Mouse (Mus musculus) gastrocnemius, adult 2 months (tissue): ENCODE data around the gene BC051142. TPM values are rescaled to one million over a fixed set of nuclear protein-coding genes. Genes with fewer than 3 reads are reported as not detected.
"Not testable (repeated sequence)": the region's sequence is repeated elsewhere in the genome, so short reads cannot be mapped to it uniquely, and the experiment has no call there.

ENCODE experiments used
- DNase-seq: peaks from one replicate; pipeline ENCODE4 v3.0.0; 2022
- H3K27ac ChIP-seq: fragments of 200-600 bp; 2 replicates; pipeline ENCODE4 v1.8.1; 2022; ENCODE audit warnings: mild to moderate bottlenecking
- H3K4me3 ChIP-seq: fragments of 200-600 bp; 2 replicates; pipeline ENCODE4 v1.8.1; 2022; ENCODE audit warnings: mild to moderate bottlenecking, moderate library complexity
- CTCF ChIP-seq: fragments of 200-600 bp; IDR thresholded peaks from 2 replicates; pipeline ENCODE4 v1.8.1; 2022; ENCODE audit warnings: antibody characterized with exemption, mild to moderate bottlenecking, moderate library complexity
- intact Hi-C: fragments of 180-260 bp; cut with DNase I; formaldehyde crosslinking; loops from one replicate; pipeline ENCODE4 v1.15.1; 2025
- total RNA-seq, 2 experiments: library from RNA; stranded (reverse); gene quantifications; 2 replicates each; pipeline ENCODE4 v1.2.3; 2021

The BC051142 gene
- total RNA-seq, 2 experiments from 2014 or later = 0.43 TPM; not detected in 1

- Histone ChIP-seq H3K4me3 (no peak overlapping the region), H3K27ac (no peak overlapping the region)
- intact Hi-C loops = no loop called here
- DNase-seq = no peak
- no peak for TF ChIP-seq CTCF
Measured at GRCm38 (mm10) chr17:34492796-34493195, 94.2 kb downstream of the BC051142 start.

DNA sequence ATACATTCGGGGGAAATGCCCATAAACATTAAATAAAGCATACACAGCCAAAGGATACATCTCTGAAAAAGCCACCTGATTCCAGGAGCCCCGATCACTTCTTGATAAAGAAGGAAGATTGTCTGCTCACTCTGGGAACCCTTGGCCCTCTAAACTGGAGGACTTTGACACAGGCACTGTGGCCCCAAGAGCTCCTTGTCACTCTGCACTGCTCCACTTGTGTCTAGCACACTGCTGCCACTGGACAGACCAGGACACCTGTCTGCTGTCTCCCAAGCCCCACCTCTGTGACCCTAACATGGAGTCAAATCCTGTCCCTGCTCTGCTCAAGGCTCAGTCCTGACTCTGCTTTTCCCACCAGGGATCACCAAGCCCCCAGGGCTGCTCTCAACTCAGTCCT is 96.5 kb downstream of the BC051142 start:
- H3K27ac ChIP-seq, intact Hi-C loops, H3K4me3 ChIP-seq, DNase-seq: not testable (repeated sequence)

DNA sequence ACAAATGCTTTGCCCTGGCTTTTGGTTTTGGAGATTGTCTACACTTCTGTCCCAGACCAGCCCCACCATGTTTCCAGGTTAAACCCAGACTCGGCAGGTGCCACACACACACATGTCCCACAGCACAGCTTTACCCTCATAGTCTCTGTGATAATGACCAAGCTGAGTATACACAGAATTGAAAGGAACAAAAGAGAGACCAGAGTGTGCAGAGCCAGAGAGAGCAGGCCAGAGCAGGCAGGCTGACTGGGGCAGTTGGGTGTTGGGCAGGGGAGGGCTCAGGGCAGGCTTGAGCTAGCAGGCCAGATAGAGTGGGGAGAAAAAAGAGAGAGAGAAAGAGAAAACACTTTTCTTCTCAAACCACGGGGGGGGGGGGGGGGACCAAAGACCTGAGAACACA is 97.9 kb downstream of the BC051142 start:
- no peak overlapping the region for H3K27ac ChIP-seq
- intact Hi-C loops = no loop called here
- no peak for DNase-seq
- no peak overlapping the region for H3K4me3 ChIP-seq
- TF ChIP-seq CTCF = no peak

- DNase-seq, H3K4me3 ChIP-seq, H3K27ac ChIP-seq, intact Hi-C loops: not testable (repeated sequence)
Measured at GRCm38 (mm10) chr17:34497319-34497718, 98.7 kb downstream of the BC051142 start.

DNA sequence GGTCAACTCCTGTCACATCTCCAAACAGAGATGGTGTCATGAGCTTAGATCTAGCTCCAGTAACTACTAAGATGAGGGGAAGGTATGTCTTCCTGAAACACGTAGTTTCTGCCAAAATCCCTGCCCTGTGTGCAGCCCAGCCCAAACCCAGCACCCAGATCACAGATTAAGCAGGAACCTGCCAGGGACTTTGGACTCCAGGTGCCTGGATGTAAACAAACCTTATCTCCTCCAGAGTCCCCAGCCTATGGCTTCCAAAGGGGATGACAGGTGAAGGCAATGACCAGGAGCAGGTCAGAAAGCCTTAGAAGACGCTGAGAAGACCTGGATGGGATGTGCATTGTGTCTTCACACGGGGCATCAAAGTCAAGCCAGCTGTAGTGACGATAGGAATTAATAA is 99.1 kb downstream of the BC051142 start:
- DNase-seq, H3K4me3 ChIP-seq, intact Hi-C loops, H3K27ac ChIP-seq: not testable (repeated sequence)

- TF ChIP-seq CTCF = no peak
- peak; percentile 17 for DNase-seq
- Histone ChIP-seq H3K4me3 (no peak overlapping the region), H3K27ac (no peak overlapping the region)
- intact Hi-C loops = no loop called here
Measured at GRCm38 (mm10) chr17:34507591-34507990, 109.0 kb downstream of the BC051142 start.

Other genes starting within 250 kb of the BC051142 start
- under 1 TPM; 0.38 to 0.61 TPM for gene H2-DMb1, start 245.7 kb upstream of the BC051142 start, total RNA-seq
- gene Tap1, start 211.3 kb upstream of the BC051142 start, total RNA-seq = 1 to 10 TPM in 1 of 2 experiments, under 1 TPM in 1; 0.74 to 1.5 TPM
- 1 to 10 TPM; 1.4 to 1.7 TPM for gene Psmb9, start 211.1 kb upstream of the BC051142 start, total RNA-seq
- 1 to 10 TPM; 2.2 to 3.4 TPM for gene Psmb8, start 201.1 kb upstream of the BC051142 start, total RNA-seq
- gene Tap2, start 195.3 kb upstream of the BC051142 start, total RNA-seq = 1 to 10 TPM; 4.9 to 7.5 TPM
- gene H2-Ob, start 159.9 kb upstream of the BC051142 start, total RNA-seq = under 1 TPM in 1 of 2 experiments, not detected in 1; 0.11 TPM
- gene H2-Ab1, start 141.1 kb upstream of the BC051142 start, total RNA-seq = 1 to 10 TPM; 3.1 to 4.7 TPM
- gene H2-Aa, start 111.0 kb upstream of the BC051142 start, total RNA-seq = 1 to 10 TPM; 5.3 to 6.0 TPM
- 1 to 10 TPM; 3.4 to 4.9 TPM for gene H2-Eb1, start 93.0 kb upstream of the BC051142 start, total RNA-seq
- not detected for gene H2-Eb2, start 73.2 kb upstream of the BC051142 start, total RNA-seq
- gene Btnl2, start 44.0 kb upstream of the BC051142 start, total RNA-seq = under 1 TPM; 0.18 to 0.20 TPM
- gene Btnl1, start 21.7 kb upstream of the BC051142 start, total RNA-seq = not detected
- gene Btnl4, start 78.5 kb downstream of the BC051142 start, total RNA-seq = not detected
- not detected for gene Btnl6, start 118.5 kb downstream of the BC051142 start, total RNA-seq
- gene Notch4, start 165.4 kb downstream of the BC051142 start, total RNA-seq = 10 to 100 TPM; 10.5 to 11.4 TPM
- gene Gpsm3, start 191.0 kb downstream of the BC051142 start, total RNA-seq = 1 to 10 TPM; 1.8 to 2.4 TPM
- gene Pbx2, start 192.4 kb downstream of the BC051142 start, total RNA-seq = 10 to 100 TPM; 14.0 to 14.6 TPM
- gene Ager, start 199.0 kb downstream of the BC051142 start, total RNA-seq = under 1 TPM in 1 of 2 experiments, not detected in 1; 0.31 TPM
- 10 to 100 TPM; 16.8 to 24.0 TPM for gene Rnf5, start 204.9 kb downstream of the BC051142 start, total RNA-seq
- 10 to 100 TPM; 75.6 to 75.7 TPM for gene Agpat1, start 205.4 kb downstream of the BC051142 start, total RNA-seq
- gene Egfl8, start 217.2 kb downstream of the BC051142 start, total RNA-seq = 1 to 10 TPM; 1.5 to 1.9 TPM
- gene Ppt2, start 229.7 kb downstream of the BC051142 start, total RNA-seq = 10 to 100 TPM; 40.5 to 42.2 TPM
- under 1 TPM; 0.28 to 0.36 TPM for gene Prrt1, start 230.7 kb downstream of the BC051142 start, total RNA-seq
- 1 to 10 TPM; 4.5 to 9.3 TPM for gene Fkbpl, start 245.9 kb downstream of the BC051142 start, total RNA-seq
- gene Atf6b, start 248.3 kb downstream of the BC051142 start, total RNA-seq = 1 to 10 TPM; 7.1 to 9.1 TPM